Mouse (Mus musculus) CD8-positive naive resting alpha-beta T cell, adult 57 days (primary cell): Measurements from ENCODE around the gene Bcl2a1b. TPM values are rescaled to one million over a fixed set of nuclear protein-coding genes. Genes with fewer than 3 reads are reported as not detected.

Experiments
- total RNA-seq: library from RNA; stranded (reverse); gene quantifications from one replicate; pipeline ENCODE4 v1.2.4, GENCODE M21; 2023

The Bcl2a1b gene
- 15.3 TPM for total RNA-seq

GRCm38 (mm10) chr9:89198969-89199416 is at the start of gene Bcl2a1b, which contains the start of gene Gm29094:
TSS of gene Bcl2a1b (plus strand) at chr9:89199209.
TSS of gene Gm29094 (plus strand) at chr9:89199379.

GRCm38 (mm10) chr9:89210353-89211064 is 11.5 kb downstream of the Bcl2a1b start, which contains the start of gene Mthfs:
TSS of gene Mthfs (plus strand) at chr9:89210676.

Other genes starting within 250 kb of the Bcl2a1b start
- 14.4 TPM for gene Bcl2a1a, start 242.3 kb upstream of the Bcl2a1b start, total RNA-seq
- not detected for gene Trim43b, start 106.4 kb upstream of the Bcl2a1b start, total RNA-seq
- gene Gm29094, start 170 bp downstream of the Bcl2a1b start, total RNA-seq = 0.98 TPM
- 32.3 TPM for gene Mthfs, start 11.5 kb downstream of the Bcl2a1b start, total RNA-seq